Mouse (Mus musculus): ENCODE measurements at regions not wholly inside any gene's neighbourhood (a gene's known extent, or its start where the extent isn't known, plus 50 kb on each side); places are given as distances from the start of the nearest gene placed in this dataset.
A peak's percentile ranks its signal among the peaks of the same experiment; 100 is the strongest.
"Not testable (repeated sequence)": the region's sequence is repeated elsewhere in the genome, so short reads cannot be mapped to it uniquely, and the experiment has no call there.

- not testable (repeated sequence) for H3K4me1 ChIP-seq (replicated peaks; ENCODE audit: control insufficient read depth, insufficient read depth, low read length); H3K27ac ChIP-seq (ENCODE audit: low read depth); H3K9ac ChIP-seq (ENCODE audit: low read length); DNase-seq (ENCODE audit: low spot score); H3K4me3 ChIP-seq (ENCODE audit: low read depth, low read length); ATAC-seq (replicated peaks; ENCODE audit: low FRiP score, low TSS enrichment, low read depth); H3K36me3 ChIP-seq (ENCODE audit: control insufficient read depth, insufficient read depth, low read length); H3K27me3 ChIP-seq (replicated peaks; ENCODE audit: control insufficient read depth, insufficient read depth, low read length); H3K4me2 ChIP-seq (ENCODE audit: low read length); H3K9me3 ChIP-seq (ENCODE audit: control insufficient read depth, low read length)
- WGBS = 76% methylated on average over 5 of the region's 5 CpGs
These were observed 200.8 kb downstream of the Gm21738 start for GRCm38 (mm10) chr14:19217916-19218315.

GRCm38 (mm10) chr14:19208507-19208906 lies 210.2 kb downstream of the Gm21738 start:
- 39% methylated on average over 4 of the region's 4 CpGs for WGBS

GRCm38 (mm10) chr14:19180203-19180602 lies 238.5 kb downstream of the Gm21738 start:
- not testable (repeated sequence) for H3K4me3 ChIP-seq (ENCODE audit: low read depth, low read length); H3K9me3 ChIP-seq (ENCODE audit: control insufficient read depth, low read length); H3K27me3 ChIP-seq (replicated peaks; ENCODE audit: control insufficient read depth, insufficient read depth, low read length); H3K4me2 ChIP-seq (ENCODE audit: low read length); ATAC-seq (replicated peaks; ENCODE audit: low FRiP score, low TSS enrichment, low read depth); DNase-seq (ENCODE audit: low spot score); H3K27ac ChIP-seq (ENCODE audit: low read depth); H3K9ac ChIP-seq (ENCODE audit: low read length); H3K36me3 ChIP-seq (ENCODE audit: control insufficient read depth, insufficient read depth, low read length); H3K4me1 ChIP-seq (replicated peaks; ENCODE audit: control insufficient read depth, insufficient read depth, low read length)
- 60% methylated on average over 8 of the region's 9 CpGs for WGBS

More at GRCm38 (mm10) chr14:19208507-19208906, 210.2 kb downstream of the Gm21738 start:
- Histone ChIP-seq H3K9me3 (ENCODE audit: control insufficient read depth, low read length) (no peaks in the 10 kb centered on the region), H3K4me3 (ENCODE audit: low read depth, low read length) (no peak overlapping the region), H3K27me3 (replicated peaks; ENCODE audit: control insufficient read depth, insufficient read depth, low read length) (no peaks in the 10 kb centered on the region), H3K27ac (ENCODE audit: low read depth) (no peak overlapping the region), H3K36me3 (ENCODE audit: control insufficient read depth, insufficient read depth, low read length) (no peaks in the 10 kb centered on the region), H3K9ac (ENCODE audit: low read length) (no peak overlapping the region), H3K4me2 (ENCODE audit: low read length) (no peak overlapping the region), H3K4me1 (replicated peaks; ENCODE audit: control insufficient read depth, insufficient read depth, low read length) (no peaks in the 10 kb centered on the region)
- DNase-seq (ENCODE audit: low spot score) (no peak), ATAC-seq (replicated peaks; ENCODE audit: low FRiP score, low TSS enrichment, low read depth) (no peak; the same call in 1 of the 2 replicates)

- H3K4me1 ChIP-seq (replicated peaks; ENCODE audit: control insufficient read depth, insufficient read depth, low read length); H3K4me3 ChIP-seq (ENCODE audit: low read depth, low read length); H3K27me3 ChIP-seq (replicated peaks; ENCODE audit: control insufficient read depth, insufficient read depth, low read length); H3K9ac ChIP-seq (ENCODE audit: low read length); ATAC-seq (replicated peaks; ENCODE audit: low FRiP score, low TSS enrichment, low read depth); H3K27ac ChIP-seq (ENCODE audit: low read depth); H3K36me3 ChIP-seq (ENCODE audit: control insufficient read depth, insufficient read depth, low read length); DNase-seq (ENCODE audit: low spot score); H3K9me3 ChIP-seq (ENCODE audit: control insufficient read depth, low read length); H3K4me2 ChIP-seq (ENCODE audit: low read length): not testable (repeated sequence)
- WGBS = 72% methylated on average over 3 of the region's 3 CpGs
These were observed 240.7 kb downstream of the Gm21738 start for GRCm38 (mm10) chr14:19178060-19178459.

- DNase-seq (ENCODE audit: low spot score) = peak; percentile 65
- Histone ChIP-seq H3K4me2 (ENCODE audit: low read length) (no peak overlapping the region), H3K27me3 (replicated peaks; ENCODE audit: control insufficient read depth, insufficient read depth, low read length) (no peaks in the 10 kb centered on the region), H3K9ac (ENCODE audit: low read length) (no peak overlapping the region), H3K4me3 (ENCODE audit: low read depth, low read length) (no peak overlapping the region), H3K4me1 (replicated peaks; ENCODE audit: control insufficient read depth, insufficient read depth, low read length) (no peaks in the 10 kb centered on the region), H3K36me3 (ENCODE audit: control insufficient read depth, insufficient read depth, low read length) (no peaks in the 10 kb centered on the region), H3K9me3 (ENCODE audit: control insufficient read depth, low read length) (no peaks in the 10 kb centered on the region), H3K27ac (ENCODE audit: low read depth) (no peak overlapping the region)
- 9% methylated on average over 2 of the region's 2 CpGs for WGBS
- ATAC-seq (replicated peaks; ENCODE audit: low FRiP score, low TSS enrichment, low read depth) = no peak
These were observed 243.4 kb downstream of the Gm21738 start for GRCm38 (mm10) chr14:19175288-19175687.

- peak; percentile 78 for ATAC-seq (replicated peaks; ENCODE audit: low FRiP score, low TSS enrichment, low read depth)
- H3K4me1 ChIP-seq (replicated peaks; ENCODE audit: control insufficient read depth, insufficient read depth, low read length); H3K27me3 ChIP-seq (replicated peaks; ENCODE audit: control insufficient read depth, insufficient read depth, low read length); DNase-seq (ENCODE audit: low spot score); H3K4me2 ChIP-seq (ENCODE audit: low read length); H3K4me3 ChIP-seq (ENCODE audit: low read depth, low read length); H3K27ac ChIP-seq (ENCODE audit: low read depth); H3K9ac ChIP-seq (ENCODE audit: low read length); H3K36me3 ChIP-seq (ENCODE audit: control insufficient read depth, insufficient read depth, low read length); H3K9me3 ChIP-seq (ENCODE audit: control insufficient read depth, low read length): not testable (repeated sequence)
- WGBS = 58% methylated on average over 4 of the region's 4 CpGs
These were observed 248.3 kb downstream of the Gm21738 start for GRCm38 (mm10) chr14:19170300-19171022.

- Histone ChIP-seq H3K4me1 (replicated peaks; ENCODE audit: control insufficient read depth, insufficient read depth, low read length) (no peaks in the 10 kb centered on the region), H3K27me3 (replicated peaks; ENCODE audit: control insufficient read depth, insufficient read depth, low read length) (no peaks in the 10 kb centered on the region), H3K9me3 (ENCODE audit: control insufficient read depth, low read length) (no peaks in the 10 kb centered on the region), H3K9ac (ENCODE audit: low read length) (no peak overlapping the region), H3K4me2 (ENCODE audit: low read length) (no peak overlapping the region), H3K4me3 (ENCODE audit: low read depth, low read length) (no peak overlapping the region), H3K27ac (ENCODE audit: low read depth) (no peak overlapping the region), H3K36me3 (ENCODE audit: control insufficient read depth, insufficient read depth, low read length) (no peaks in the 10 kb centered on the region)
- DNase-seq (ENCODE audit: low spot score) = no peak
- ATAC-seq (replicated peaks; ENCODE audit: low FRiP score, low TSS enrichment, low read depth) = no peak
These were observed 251.9 kb downstream of the Gm21738 start for GRCm38 (mm10) chr14:19166821-19167220.

- WGBS = 81% methylated on average over 6 of the region's 6 CpGs
- not testable (repeated sequence) for H3K4me3 ChIP-seq (ENCODE audit: low read depth, low read length); H3K4me2 ChIP-seq (ENCODE audit: low read length); H3K4me1 ChIP-seq (replicated peaks; ENCODE audit: control insufficient read depth, insufficient read depth, low read length); H3K27ac ChIP-seq (ENCODE audit: low read depth); DNase-seq (ENCODE audit: low spot score); H3K9ac ChIP-seq (ENCODE audit: low read length); H3K27me3 ChIP-seq (replicated peaks; ENCODE audit: control insufficient read depth, insufficient read depth, low read length); ATAC-seq (replicated peaks; ENCODE audit: low FRiP score, low TSS enrichment, low read depth); H3K36me3 ChIP-seq (ENCODE audit: control insufficient read depth, insufficient read depth, low read length); H3K9me3 ChIP-seq (ENCODE audit: control insufficient read depth, low read length)
These were observed 245.8 kb upstream of the Ube2e2 start for GRCm38 (mm10) chr14:19139875-19140274.

GRCm38 (mm10) chr14:19131532-19131931 lies 237.5 kb upstream of the Ube2e2 start:
- H3K36me3 ChIP-seq (ENCODE audit: control insufficient read depth, insufficient read depth, low read length) = no peaks in the 10 kb centered on the region
- no peak overlapping the region for H3K4me2 ChIP-seq (ENCODE audit: low read length)
- DNase-seq (ENCODE audit: low spot score) (no peak), ATAC-seq (replicated peaks; ENCODE audit: low FRiP score, low TSS enrichment, low read depth) (no peak)
- 48% methylated on average over 1 of the region's 1 CpGs for WGBS
- no peak overlapping the region for H3K4me3 ChIP-seq (ENCODE audit: low read depth, low read length)
- H3K9me3 ChIP-seq (ENCODE audit: control insufficient read depth, low read length) = no peaks in the 10 kb centered on the region
- no peaks in the 10 kb centered on the region for H3K27me3 ChIP-seq (replicated peaks; ENCODE audit: control insufficient read depth, insufficient read depth, low read length)
- no peaks in the 10 kb centered on the region for H3K4me1 ChIP-seq (replicated peaks; ENCODE audit: control insufficient read depth, insufficient read depth, low read length)
- H3K9ac ChIP-seq (ENCODE audit: low read length) = no peak overlapping the region
- H3K27ac ChIP-seq (ENCODE audit: low read depth) = no peak overlapping the region
